Mouse (Mus musculus) cortical plate, adult 2 months (tissue): ENCODE measurements at regions not wholly inside any gene's neighbourhood (a gene's known extent, or its start where the extent isn't known, plus 50 kb on each side); places are given as distances from the start of the nearest gene placed in this dataset.

ENCODE experiments used
- CTCF ChIP-seq: fragments of 200-500 bp; IDR thresholded peaks from 2 replicates; pipeline ENCODE4 v1.5.1; 2011; ENCODE audit warnings: mild to moderate bottlenecking, control low read depth, low read length; ENCODE audit not compliant: insufficient read depth; ENCODE audit errors: extremely low read depth
- POLR2A ChIP-seq: fragments of 200-500 bp; IDR thresholded peaks from 2 replicates; pipeline ENCODE4 v1.6.1; 2011; ENCODE audit warnings: mild to moderate bottlenecking, low read length, control low read depth; ENCODE audit not compliant: insufficient read depth; ENCODE audit errors: extremely low read depth

DNA sequence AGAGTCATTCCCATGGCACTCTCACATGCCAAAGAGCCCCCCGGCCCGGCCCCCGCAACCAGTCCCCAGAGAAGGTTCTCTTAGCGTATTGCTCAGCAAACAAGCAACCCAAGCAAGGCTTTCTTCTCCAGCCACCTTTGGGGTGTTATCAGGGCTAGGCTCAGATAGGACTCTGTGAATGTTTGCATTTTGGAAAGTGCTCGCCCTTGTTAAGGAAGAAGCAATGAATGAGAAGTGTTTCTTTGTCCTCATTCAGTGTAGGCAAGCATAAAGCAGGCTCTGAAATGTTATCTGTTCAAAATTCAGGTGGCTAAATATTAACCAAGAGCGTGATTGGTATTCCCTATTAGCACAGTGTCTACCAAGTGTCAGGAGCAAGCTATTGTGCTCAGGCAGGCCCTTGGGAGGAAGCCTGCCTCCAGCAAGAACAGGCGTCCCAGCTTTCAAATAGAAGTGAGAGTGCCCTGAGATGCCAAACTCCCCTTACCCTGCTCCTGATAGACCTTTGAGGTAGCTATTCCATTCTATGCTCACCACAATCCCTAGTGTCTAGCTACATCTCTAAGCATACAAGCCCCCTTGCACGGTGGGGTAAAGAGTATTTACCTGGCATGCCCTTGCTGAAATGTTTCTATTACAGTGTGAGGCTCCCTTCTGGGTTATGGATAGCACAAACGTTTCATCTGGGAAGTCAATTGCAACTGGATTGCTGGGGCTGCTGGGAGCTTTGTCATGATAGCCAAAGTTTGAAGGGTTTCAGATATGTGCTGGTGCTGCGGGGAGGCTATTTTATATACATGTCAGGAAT is 191.7 kb downstream of the Fam43a start:
- no peak for TF ChIP-seq POLR2A
- no peak for TF ChIP-seq CTCF
